Mouse (Mus musculus): ENCODE results near the gene Runx1.
A peak's percentile ranks its signal among the peaks of the same experiment; 100 is the strongest.

GRCm38 (mm10) chr16:92814366-92815194 is 11.4 kb downstream of the Runx1 start:
- TF ChIP-seq POLR2A (IDR thresholded peaks at IDR 0.05; ENCODE audit: borderline replicate concordance, control insufficient read depth, low read depth, low read length) (no peak), CTCF (IDR thresholded peaks at IDR 0.05; ENCODE audit: control insufficient read depth, insufficient read depth, low read length) (0 out of 2 replicates have a peak, but pooled peaks have one; percentile 13)
